Mouse (Mus musculus) ES-Bruce4 (cell line): ENCODE data around the gene Mllt6. TPM values are rescaled to one million over a fixed set of nuclear protein-coding genes. Genes with fewer than 3 reads are reported as not detected.
"Not testable (repeated sequence)": the region's sequence is repeated elsewhere in the genome, so short reads cannot be mapped to it uniquely, and the experiment has no call there.

Source experiments
- H3K27ac ChIP-seq: 2 replicates; pipeline ENCODE4 v1.5.1; 2012; ENCODE audit warnings: low read length, inconsistent platforms; ENCODE audit not compliant: insufficient read depth
- H3K27me3 ChIP-seq: 2 replicates; pipeline ENCODE4 v1.6.1; 2012; ENCODE audit warnings: mild to moderate bottlenecking, low read length, inconsistent platforms; ENCODE audit not compliant: control insufficient read depth, poor library complexity, insufficient read depth, severe bottlenecking
- H3K36me3 ChIP-seq: 2 replicates; pipeline ENCODE4 v1.6.1; 2012; ENCODE audit warnings: inconsistent platforms, mild to moderate bottlenecking, low read length, moderate library complexity; ENCODE audit not compliant: control insufficient read depth, poor library complexity, insufficient read depth, severe bottlenecking
- H3K4me1 ChIP-seq: one replicate; pipeline ENCODE4 v1.8.1; 2011; ENCODE audit warnings: low read length; ENCODE audit not compliant: control insufficient read depth, insufficient read depth
- H3K4me3 ChIP-seq: 2 replicates; pipeline ENCODE4 v1.5.1; 2011; ENCODE audit warnings: low read depth, mild to moderate bottlenecking, low read length
- H3K9ac ChIP-seq: 2 replicates; pipeline ENCODE4 v1.6.1; 2012; ENCODE audit warnings: low read depth, mild to moderate bottlenecking, inconsistent platforms; ENCODE audit not compliant: poor library complexity, severe bottlenecking
- H3K9me3 ChIP-seq: replicated peaks from 2 replicates; pipeline ENCODE4 v1.6.1; 2012; ENCODE audit warnings: mild to moderate bottlenecking, low read length, inconsistent platforms; ENCODE audit not compliant: control insufficient read depth, poor library complexity, insufficient read depth, severe bottlenecking
- CTCF ChIP-seq: IDR thresholded peaks from one replicate; pipeline ENCODE4 v1.8.1; 2011; ENCODE audit warnings: low read depth, low read length
- EP300 ChIP-seq: IDR thresholded peaks from 2 replicates; pipeline ENCODE4 v1.6.1; 2011; ENCODE audit warnings: low read depth, low read length; ENCODE audit not compliant: insufficient read depth
- POLR2A ChIP-seq: IDR thresholded peaks from one replicate; pipeline ENCODE4 v1.8.1; 2011; ENCODE audit warnings: low read length; ENCODE audit not compliant: insufficient read depth
- polyA plus RNA-seq: library from polyadenylated mRNA; stranded (reverse); fragments of >200 nt; gene quantifications from 2 replicates; pipeline ENCODE4 v1.2.4, GENCODE M21; 2011; ENCODE audit warnings: low read depth; ENCODE audit not compliant: missing spikeins, insufficient read depth, insufficient read length

Mllt6 gene
- polyA plus RNA-seq, 1 experiment: 25.2 TPM

DNA sequence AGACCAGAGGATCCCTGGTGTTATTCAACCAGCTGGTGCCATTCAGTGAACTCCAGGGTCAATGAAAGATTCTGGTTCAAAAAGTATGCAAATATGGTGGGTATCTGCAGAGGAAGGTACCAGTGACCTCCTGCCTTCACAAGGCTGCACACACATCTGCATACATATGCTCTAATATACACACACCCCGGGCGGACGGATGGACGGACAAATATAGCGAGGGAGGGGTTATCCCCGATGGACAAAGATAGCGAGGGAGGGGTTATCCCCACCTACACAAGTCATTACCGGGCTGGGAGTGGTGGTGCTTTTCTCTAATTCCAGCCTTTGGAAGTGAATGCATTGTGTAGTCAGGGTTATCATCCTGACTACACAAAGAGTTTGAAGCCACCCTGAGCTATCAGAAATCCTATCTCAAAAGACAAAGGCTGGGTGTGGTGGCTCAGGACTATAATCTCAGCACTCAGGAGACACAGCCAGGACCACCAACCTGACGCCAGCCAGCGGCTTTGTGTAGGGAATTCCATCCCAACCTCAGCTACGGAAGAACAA, 27.7 kb upstream of the Mllt6 start:
- Histone ChIP-seq H3K4me3 (no peak overlapping the region), H3K9ac (peak overlapping the region; percentile 19; the same call in 1 of the 2 replicates), H3K36me3 (no peaks in the 10 kb centered on the region), H3K4me1 (peaks cover 2% of the 10 kb centered on the region), H3K27ac (peak overlapping the region; percentile 85), H3K9me3 (no peaks in the 10 kb centered on the region), H3K27me3 (no peaks in the 10 kb centered on the region)
- TF ChIP-seq EP300: 0 out of 2 replicates have a peak, but pooled peaks have one; percentile 9
- no peak for TF ChIP-seq CTCF

DNA sequence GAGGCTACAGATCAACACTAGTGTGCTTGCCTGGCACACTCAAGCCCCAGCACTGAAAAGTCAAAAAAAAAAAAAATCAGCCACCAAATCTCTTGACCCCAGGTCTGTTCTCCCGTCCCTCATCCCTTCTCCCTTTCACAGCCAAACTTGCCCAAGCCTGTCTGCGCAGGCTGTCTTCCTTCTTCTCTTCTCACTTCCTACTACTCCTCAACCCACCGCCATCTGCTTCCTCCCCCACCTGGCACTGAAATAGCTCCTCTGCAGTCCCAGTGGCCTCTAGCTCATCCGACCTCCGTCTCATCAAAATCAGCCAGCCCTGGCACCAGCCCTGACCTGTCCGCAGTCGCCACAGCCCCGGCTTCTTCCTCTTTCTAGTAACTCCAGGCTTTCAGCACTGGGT, 21.5 kb upstream of the Mllt6 start:
- H3K4me1 ChIP-seq: no peaks in the 10 kb centered on the region

DNA sequence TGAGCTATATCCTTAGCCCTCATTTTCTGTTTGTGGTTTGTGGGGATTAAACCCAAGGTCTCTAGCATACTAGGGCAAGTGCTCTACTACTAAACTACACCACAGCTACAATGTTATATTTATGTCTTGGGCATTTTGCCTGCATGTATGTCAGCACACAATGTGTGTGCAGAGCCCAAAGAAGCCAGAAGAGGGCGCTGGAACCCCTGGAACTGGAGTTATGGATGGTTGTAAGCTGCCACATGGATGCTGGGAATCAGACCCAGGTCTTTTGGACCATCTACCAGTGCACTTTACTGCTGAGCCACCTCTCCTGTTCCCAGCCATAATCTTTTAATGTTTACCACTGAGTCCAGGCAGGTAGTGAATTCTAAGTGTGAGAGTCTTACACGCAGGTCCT, 20.5 kb upstream of the Mllt6 start:
- Histone ChIP-seq H3K9ac (no peak overlapping the region), H3K4me1 (no peaks in the 10 kb centered on the region), H3K9me3 (no peaks in the 10 kb centered on the region), H3K36me3 (no peaks in the 10 kb centered on the region), H3K4me3 (no peak overlapping the region), H3K27me3 (no peaks in the 10 kb centered on the region), H3K27ac (no peak overlapping the region)
- TF ChIP-seq CTCF (peak; percentile 45), POLR2A (no peak), EP300 (no peak)

More for the DNA sequence above, 21.5 kb upstream of the Mllt6 start:
- H3K4me3 ChIP-seq: no peak overlapping the region
- peak overlapping the region; percentile 40 for H3K9ac ChIP-seq
- TF ChIP-seq CTCF (no peak), POLR2A (no peak), EP300 (no peak)
- no peaks in the 10 kb centered on the region for H3K9me3 ChIP-seq
- no peaks in the 10 kb centered on the region for H3K27me3 ChIP-seq
- H3K36me3 ChIP-seq: no peaks in the 10 kb centered on the region
- no peak overlapping the region for H3K27ac ChIP-seq

DNA sequence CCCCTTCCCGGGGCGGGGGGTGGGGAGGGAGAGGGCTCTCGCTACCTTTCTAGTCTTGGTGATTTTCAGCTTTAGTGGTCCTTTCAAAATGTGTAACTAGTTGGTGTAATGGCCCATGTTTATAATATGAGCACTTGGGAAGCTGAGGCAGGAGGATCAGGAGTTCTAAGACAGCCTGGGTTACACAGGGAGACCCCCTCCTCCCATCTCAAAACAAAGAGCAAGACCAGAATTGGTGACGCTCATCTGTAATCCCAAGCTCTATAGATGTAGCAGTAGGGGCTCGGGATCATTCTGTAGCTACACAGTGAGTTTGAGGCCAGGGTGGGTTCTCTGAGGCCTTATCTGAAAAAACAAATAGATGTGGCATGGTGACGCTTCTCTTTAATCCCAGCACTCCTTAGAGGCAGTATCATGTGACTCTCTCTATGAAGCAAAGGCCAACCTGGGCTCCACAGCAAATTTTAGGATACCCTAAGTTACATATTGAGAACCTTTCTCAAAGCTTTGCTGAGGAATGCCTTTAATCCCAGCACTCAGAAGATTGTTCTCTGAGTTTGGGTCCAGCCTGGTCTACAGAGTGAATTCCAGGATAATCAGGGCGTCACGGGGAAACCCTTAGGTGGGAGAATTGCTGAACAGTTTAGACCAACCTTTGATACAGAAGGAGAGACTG, 19.7 kb upstream of the Mllt6 start:
- no peak overlapping the region for H3K9ac ChIP-seq
- TF ChIP-seq CTCF (no peak), POLR2A (no peak), EP300 (no peak)
- no peaks in the 10 kb centered on the region for H3K9me3 ChIP-seq
- H3K4me1 ChIP-seq: no peaks in the 10 kb centered on the region
- no peak overlapping the region for H3K4me3 ChIP-seq
- H3K27ac ChIP-seq: no peak overlapping the region
- H3K36me3 ChIP-seq: no peaks in the 10 kb centered on the region
- no peaks in the 10 kb centered on the region for H3K27me3 ChIP-seq

DNA sequence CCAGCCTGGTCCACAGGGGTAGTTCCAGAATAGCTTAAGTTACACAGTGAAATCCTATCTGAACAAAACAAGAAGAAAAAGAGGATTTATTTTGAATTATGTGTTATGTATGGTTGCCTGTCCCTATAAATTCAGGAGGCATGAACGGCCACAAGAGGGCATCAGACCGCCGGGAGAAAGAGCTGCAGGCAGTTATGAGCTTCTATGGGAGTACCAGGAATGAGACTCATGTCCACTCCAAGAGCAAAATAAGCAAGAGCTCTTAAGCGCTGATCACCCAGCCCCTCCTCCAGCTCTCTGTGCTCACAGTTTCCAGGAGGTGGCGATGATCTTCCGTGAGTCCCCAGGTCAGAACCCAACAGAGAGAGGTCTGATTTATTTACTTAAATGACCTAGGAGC, 18.4 kb upstream of the Mllt6 start:
- Histone ChIP-seq H3K9me3 (no peaks in the 10 kb centered on the region), H3K9ac (peak overlapping the region; percentile 41; the same call in 1 of the 2 replicates), H3K27me3 (no peaks in the 10 kb centered on the region), H3K4me1 (no peaks in the 10 kb centered on the region), H3K4me3 (no peak overlapping the region), H3K27ac (no peak overlapping the region), H3K36me3 (no peaks in the 10 kb centered on the region)
- TF ChIP-seq CTCF (peak; percentile 73), EP300 (no peak)

DNA sequence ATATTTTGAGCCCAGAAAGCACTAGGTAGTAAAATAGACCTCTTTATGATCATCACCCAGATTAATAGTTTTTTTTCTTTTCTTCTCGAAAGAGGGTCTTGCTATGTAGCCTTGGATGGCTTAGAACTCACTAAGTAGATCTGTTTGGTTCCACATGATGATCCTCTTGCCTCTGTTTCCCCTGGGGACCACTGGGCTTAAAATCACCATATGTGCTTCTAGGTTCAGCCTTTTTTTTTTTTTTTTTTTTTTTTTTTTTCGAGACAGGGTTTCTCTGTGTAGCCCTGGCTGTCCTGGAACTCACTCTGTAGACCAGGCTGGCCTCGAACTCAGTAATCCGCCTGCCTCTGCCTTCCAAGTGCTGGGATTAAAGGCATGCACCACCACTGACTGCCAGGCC, 14.7 kb upstream of the Mllt6 start:
- not testable (repeated sequence) for H3K27ac ChIP-seq, H3K9me3 ChIP-seq, H3K36me3 ChIP-seq, H3K27me3 ChIP-seq, H3K4me1 ChIP-seq, H3K9ac ChIP-seq, H3K4me3 ChIP-seq
